In genomic region chr1:59376557-59376956, GRCm38 (mm10) we compare ENCODE assay signal across 11 mouse cellular contexts.
DNase-seq lines count a peak whose midpoint lies in the region; ATAC-seq and TF ChIP-seq lines count a peak whose summit lies in the region.
"Had no signal": no experiment of that assay in that cellular context is flagged by ENCODE, and none has a peak within 500 bp of the region (broad histone marks: within the 10 kb centered on the region; RNA-seq: fewer than 3 reads in every experiment).

No protein-coding gene starts in this region.

- peak; percentile 6 for DNase-seq in adrenal gland, postnatal 25 days
- DNase-seq in adrenal gland, postnatal 36 days: no peak
- peak; percentile 87 for DNase-seq in cerebellum, adult 8-10 months
- no peak for DNase-seq in forebrain, postnatal 0 days
- DNase-seq in layer of hippocampus, postnatal 10 days (ENCODE audit: low spot score in 2 of 2): no peak
- no peak for DNase-seq in urinary bladder, postnatal 14 days (ENCODE audit: low spot score)
- no peak for DNase-seq in layer of hippocampus, adult 2 months (ENCODE audit: low spot score in 2 of 2)

- H3K4me3 ChIP-seq in forebrain, postnatal 0 days (ENCODE audit: low read depth, low read length): no peak overlapping the region
- no peak overlapping the region for H3K4me3 ChIP-seq in midbrain, embryonic 13.5 days (replicated peaks)
- H3K4me3 ChIP-seq in layer of hippocampus, adult 2 months: no peak overlapping the region
- H3K4me3 ChIP-seq: embryonic facial prominence, embryonic 15.5 days had no signal

- no peak overlapping the region for H3K4me2 ChIP-seq in forebrain, postnatal 0 days (ENCODE audit: low read depth)
- peak overlapping the region; percentile 32 for H3K4me2 ChIP-seq in midbrain, embryonic 13.5 days (replicated peaks)

- no peaks in the 10 kb centered on the region for H3K27me3 ChIP-seq in forebrain, postnatal 0 days (ENCODE audit: insufficient read depth, low read length)
- H3K27me3 ChIP-seq in midbrain, embryonic 13.5 days: peaks cover 2% of the 10 kb centered on the region; the same call in 1 of the 2 replicates
- H3K27me3 ChIP-seq: embryonic facial prominence, embryonic 15.5 days had no signal

- H3K9me3 ChIP-seq in forebrain, postnatal 0 days (ENCODE audit: low read length): no peaks in the 10 kb centered on the region
- H3K9me3 ChIP-seq in midbrain, embryonic 13.5 days: no peaks in the 10 kb centered on the region
- H3K9me3 ChIP-seq: embryonic facial prominence, embryonic 15.5 days had no signal

- no peaks in the 10 kb centered on the region for H3K4me1 ChIP-seq in forebrain, postnatal 0 days (ENCODE audit: insufficient read depth)
- H3K4me1 ChIP-seq in midbrain, embryonic 13.5 days (replicated peaks): peaks cover 11% of the 10 kb centered on the region

- WGBS in forebrain, postnatal 0 days: 8% methylated on average over 3 of the region's 3 CpGs
- 4% methylated on average over 3 of the region's 3 CpGs for WGBS in midbrain, embryonic 13.5 days

- ATAC-seq in forebrain, postnatal 0 days: peak; percentile 59; the same call in 1 of the 2 replicates
- peak; percentile 81 for ATAC-seq in midbrain, embryonic 13.5 days

- no peaks in the 10 kb centered on the region for H3K36me3 ChIP-seq in forebrain, postnatal 0 days (ENCODE audit: insufficient read depth)
- no peaks in the 10 kb centered on the region for H3K36me3 ChIP-seq in midbrain, embryonic 13.5 days
- H3K36me3 ChIP-seq: embryonic facial prominence, embryonic 15.5 days had no signal

- no peak for TF ChIP-seq CTCF in forebrain, postnatal 0 days (IDR thresholded peaks at IDR 0.05; ENCODE audit: low read depth)
- no peak for TF ChIP-seq CTCF in layer of hippocampus, adult 2 months (conservative IDR thresholded peaks at IDR 0.05)

- H3K27ac ChIP-seq in forebrain, postnatal 0 days (ENCODE audit: low read depth, low read length): no peak overlapping the region
- H3K27ac ChIP-seq in midbrain, embryonic 13.5 days: peak overlapping the region; percentile 53; the same call in 1 of the 2 replicates
- no peak overlapping the region for H3K27ac ChIP-seq in layer of hippocampus, adult 2 months
- H3K27ac ChIP-seq: embryonic facial prominence, embryonic 15.5 days; kidney, postnatal 0 days; liver, embryonic 14.5 days had no signal

- H3K9ac ChIP-seq in forebrain, postnatal 0 days: no peak overlapping the region
- H3K9ac ChIP-seq in midbrain, embryonic 13.5 days (replicated peaks): no peak overlapping the region
- H3K9ac ChIP-seq: embryonic facial prominence, embryonic 15.5 days; liver, embryonic 14.5 days had no signal

Comparison
In these comparisons a context has a peak if more than half of its experiments do, and no peak if none do; other contexts are left out.
1. DNase-seq: peak in adrenal gland, postnatal 25 days (single experiment) and cerebellum, adult 8-10 months (single experiment); none in adrenal gland, postnatal 36 days (0 of 2), forebrain, postnatal 0 days (single experiment), layer of hippocampus, postnatal 10 days (0 of 2), urinary bladder, postnatal 14 days (single experiment) and layer of hippocampus, adult 2 months (0 of 2).